Comparison of ENCODE assay signal across 9 mouse cellular contexts in the genomic region with DNA sequence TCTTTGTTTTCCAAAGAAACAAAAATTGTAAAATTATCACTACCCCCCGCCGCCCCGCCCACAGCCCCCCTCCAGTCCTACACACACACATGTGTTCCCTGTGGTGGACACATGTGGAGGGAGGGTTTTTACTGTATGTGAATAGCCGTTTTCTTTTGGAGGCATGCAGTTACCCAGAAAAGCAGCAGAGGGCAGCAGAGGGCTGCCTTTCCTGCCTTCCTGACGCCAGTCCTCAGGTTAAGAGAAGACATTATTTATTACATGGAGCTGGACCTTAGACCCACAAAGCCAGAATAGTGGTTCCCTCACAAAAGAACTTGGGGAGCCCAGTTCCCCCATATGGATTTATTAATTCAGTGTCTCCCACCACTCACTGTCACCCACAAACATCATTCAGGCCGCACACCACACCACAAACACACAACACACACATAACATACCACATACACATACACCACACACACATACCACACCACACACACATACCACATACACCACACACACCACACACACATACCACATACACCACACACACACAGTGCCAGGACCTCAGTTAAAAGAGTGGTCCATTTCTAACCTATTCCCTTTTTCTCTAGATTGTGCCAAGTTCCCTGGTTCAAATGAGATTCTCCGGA. TPM values are rescaled to one million over a fixed set of nuclear protein-coding genes. Genes with fewer than 3 reads are reported as not detected.
DNase-seq lines count a peak whose midpoint lies in the region; ATAC-seq lines count a peak whose summit lies in the region.
"Had no signal": no experiment of that assay in that cellular context is flagged by ENCODE, and none has a peak within 500 bp of the region (broad histone marks: within the 10 kb centered on the region; RNA-seq: fewer than 3 reads in every experiment).

No protein-coding gene starts in this region.

- H3K27ac ChIP-seq in embryonic facial prominence, embryonic 12.5 days, result no peak overlapping the region
- peak overlapping the region; percentile 32; the same call in 1 of the 2 replicates for H3K27ac ChIP-seq in kidney, embryonic 15.5 days
- H3K27ac ChIP-seq: embryonic facial prominence, embryonic 13.5 days had no signal

- H3K36me3 ChIP-seq in embryonic facial prominence, embryonic 12.5 days, result no peaks in the 10 kb centered on the region
- no peaks in the 10 kb centered on the region for H3K36me3 ChIP-seq in kidney, embryonic 15.5 days
- H3K36me3 ChIP-seq: embryonic facial prominence, embryonic 13.5 days had no signal

- no peak overlapping the region for H3K9ac ChIP-seq in embryonic facial prominence, embryonic 12.5 days
- no peak overlapping the region for H3K9ac ChIP-seq in kidney, embryonic 15.5 days
- H3K9ac ChIP-seq: embryonic facial prominence, embryonic 13.5 days had no signal

- no peaks in the 10 kb centered on the region for H3K4me1 ChIP-seq in embryonic facial prominence, embryonic 12.5 days
- no peaks in the 10 kb centered on the region for H3K4me1 ChIP-seq in kidney, embryonic 15.5 days
- H3K4me1 ChIP-seq: embryonic facial prominence, embryonic 13.5 days had no signal

- H3K4me3 ChIP-seq in embryonic facial prominence, embryonic 12.5 days, result no peak overlapping the region
- no peak overlapping the region for H3K4me3 ChIP-seq in kidney, embryonic 15.5 days (replicated peaks)
- H3K4me3 ChIP-seq: embryonic facial prominence, embryonic 13.5 days had no signal

- 23% methylated on average over 7 of the region's 7 CpGs for WGBS in embryonic facial prominence, embryonic 12.5 days
- 25% methylated on average over 7 of the region's 7 CpGs for WGBS in kidney, embryonic 15.5 days

- DNase-seq in B cell, adult 2 months, result peak; percentile 83 to 84
- peak; percentile 68 to 78 for DNase-seq in adrenal gland, postnatal 36 days
- peak; percentile 76 for DNase-seq in heart, adult 8-10 months (ENCODE audit: low spot score)
- peak; percentile 65 for DNase-seq in liver
- DNase-seq in naive thymus-derived CD4-positive, alpha-beta T cell, adult 2 months (ENCODE audit: low read depth), result peak; percentile 88
- DNase-seq in spleen, postnatal 4 days (ENCODE audit: low spot score in 2 of 2), result peak; percentile 63 to 85

- no peaks in the 10 kb centered on the region for H3K9me3 ChIP-seq in embryonic facial prominence, embryonic 12.5 days
- no peaks in the 10 kb centered on the region for H3K9me3 ChIP-seq in kidney, embryonic 15.5 days (replicated peaks)
- H3K9me3 ChIP-seq: embryonic facial prominence, embryonic 13.5 days had no signal

- ATAC-seq in embryonic facial prominence, embryonic 12.5 days (ENCODE audit: insufficient number of reproducible peaks, insufficient read depth, low FRiP score, low TSS enrichment), result peak; percentile 54
- ATAC-seq in kidney, embryonic 15.5 days (replicated peaks; ENCODE audit: low FRiP score), result peak; percentile 72

- no peak overlapping the region for H3K4me2 ChIP-seq in embryonic facial prominence, embryonic 12.5 days (replicated peaks)
- no peak overlapping the region for H3K4me2 ChIP-seq in kidney, embryonic 15.5 days
- H3K4me2 ChIP-seq: embryonic facial prominence, embryonic 13.5 days had no signal

- no peaks in the 10 kb centered on the region for H3K27me3 ChIP-seq in embryonic facial prominence, embryonic 12.5 days
- peaks cover 6% of the 10 kb centered on the region; the same call in 1 of the 2 replicates for H3K27me3 ChIP-seq in kidney, embryonic 15.5 days

RNA-seq across cellular contexts. Expression of gene Efcab14, which starts 5.8 kb away (rescaled TPM):
- 10 to 100 TPM; 83.1 to 89.1 TPM for total RNA-seq in adrenal gland, postnatal 36 days (2021)
- 32.5 and 34.1 TPM in 2 replicates for polyA plus RNA-seq in embryonic facial prominence, embryonic 12.5 days (2016; fragmentation: Nextera tagmentation; extraction: Ambion mirVana)
- total RNA-seq in heart, adult 8-10 months (2022), result 10 to 100 TPM; 39.9 to 43.2 (median 42.3) TPM
- polyA plus RNA-seq in kidney, embryonic 15.5 days (2015; fragmentation: Nextera tagmentation; extraction: Ambion mirVana), result 36.7 and 37.2 TPM in 2 replicates

RNA-seq across cellular contexts. Expression of gene Tex38, which starts 49.1 kb away (rescaled TPM):
- 1 to 10 TPM; 2.4 to 3.2 TPM for total RNA-seq in adrenal gland, postnatal 36 days (2021)
- polyA plus RNA-seq in embryonic facial prominence, embryonic 12.5 days (2016; fragmentation: Nextera tagmentation; extraction: Ambion mirVana), result 0.42 TPM in 1 of 2 replicates, not detected in the other
- total RNA-seq in heart, adult 8-10 months (2022), result 1 to 10 TPM in 3 of 4 experiments, under 1 TPM in 1; 0.47 to 2.5 (median 1.4) TPM
- polyA plus RNA-seq in kidney, embryonic 15.5 days (2015; fragmentation: Nextera tagmentation; extraction: Ambion mirVana), result 0.28 and 0.60 TPM in 2 replicates

RNA-seq across cellular contexts. Expression of gene Atpaf1, which starts 52.9 kb away (rescaled TPM):
- 10 to 100 TPM; 49.8 to 57.1 TPM for total RNA-seq in adrenal gland, postnatal 36 days (2021)
- 57.9 and 58.4 TPM in 2 replicates for polyA plus RNA-seq in embryonic facial prominence, embryonic 12.5 days (2016; fragmentation: Nextera tagmentation; extraction: Ambion mirVana)
- 100 to 1,000 TPM; 110 to 119 (median 113) TPM for total RNA-seq in heart, adult 8-10 months (2022)
- polyA plus RNA-seq in kidney, embryonic 15.5 days (2015; fragmentation: Nextera tagmentation; extraction: Ambion mirVana), result 55.2 and 60.7 TPM in 2 replicates
